15 mouse cellular contexts compared by ENCODE assay signal in the genomic region with DNA sequence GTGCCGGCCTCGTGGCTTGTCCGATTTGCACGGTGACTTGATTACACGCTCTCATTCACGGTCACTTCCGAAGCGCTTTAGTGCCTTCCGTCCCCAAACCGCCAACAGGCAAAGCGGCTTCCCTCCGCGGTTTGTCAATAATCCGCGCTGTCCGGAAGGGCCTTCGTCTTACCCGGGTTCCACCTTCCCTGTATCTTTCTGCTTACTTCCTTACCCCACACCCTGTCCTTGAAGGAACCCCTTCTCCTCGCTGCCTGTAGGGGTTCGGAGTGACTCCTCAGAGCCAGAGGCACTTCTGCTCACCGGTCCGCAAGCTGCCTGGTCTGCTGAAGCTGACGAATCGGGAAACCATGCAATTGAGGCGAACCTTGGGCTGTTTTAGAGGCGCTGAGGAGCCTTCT. TPM values are rescaled to one million over a fixed set of nuclear protein-coding genes. Genes with fewer than 3 reads are reported as not detected.
DNase-seq lines count a peak whose midpoint lies in the region; ATAC-seq lines count a peak whose summit lies in the region.
"Had no signal": no experiment of that assay in that cellular context is flagged by ENCODE, and none has a peak within 500 bp of the region (broad histone marks: within the 10 kb centered on the region; RNA-seq: fewer than 3 reads in every experiment).

No protein-coding gene starts in this region.

- no peaks in the 10 kb centered on the region for H3K36me3 ChIP-seq in heart, embryonic 10.5 days
- H3K36me3 ChIP-seq in kidney, embryonic 15.5 days = no peaks in the 10 kb centered on the region
- H3K36me3 ChIP-seq in neural tube, embryonic 12.5 days = no peaks in the 10 kb centered on the region
- H3K36me3 ChIP-seq: stomach, embryonic 15.5 days had no signal

- under 1% methylated on average over 26 of the region's 26 CpGs for WGBS in heart, embryonic 10.5 days
- under 1% methylated on average over 26 of the region's 26 CpGs for WGBS in kidney, embryonic 15.5 days
- under 1% methylated on average over 26 of the region's 26 CpGs for WGBS in neural tube, embryonic 12.5 days

- peak; percentile 75 for DNase-seq in heart, embryonic 10.5 days (ENCODE audit: low spot score)
- DNase-seq in heart, adult 8-10 months (ENCODE audit: low spot score) = no peak
- DNase-seq in R1 (ENCODE audit: low read depth, low spot score) = peak; percentile 49
- no peak for DNase-seq in adrenal gland, adult 8-10 months
- DNase-seq in retina, embryonic 14.5 days (ENCODE audit: low spot score) = no peak
- no peak for DNase-seq in adrenal gland, adult 2 months
- DNase-seq: heart, postnatal 4 days had no signal

- peak overlapping the region; percentile 81 for H3K9ac ChIP-seq in kidney, embryonic 15.5 days
- peak overlapping the region; percentile 63 for H3K9ac ChIP-seq in neural tube, embryonic 12.5 days
- H3K9ac ChIP-seq: stomach, embryonic 15.5 days had no signal

- H3K27me3 ChIP-seq in heart, embryonic 10.5 days (ENCODE audit: insufficient read depth, poor library complexity, severe bottlenecking) = peaks cover 99% of the 10 kb centered on the region
- H3K27me3 ChIP-seq in kidney, embryonic 15.5 days = peaks cover 44% of the 10 kb centered on the region
- peaks cover 91% of the 10 kb centered on the region for H3K27me3 ChIP-seq in neural tube, embryonic 12.5 days (replicated peaks)
- H3K27me3 ChIP-seq: CH12.LX had no signal

- peak overlapping the region; percentile 74 for H3K4me2 ChIP-seq in kidney, embryonic 15.5 days
- H3K4me2 ChIP-seq in neural tube, embryonic 12.5 days (replicated peaks) = peak overlapping the region; percentile 58
- H3K4me2 ChIP-seq: stomach, embryonic 15.5 days had no signal

- no peak overlapping the region for H3K27ac ChIP-seq in heart, embryonic 10.5 days
- peak overlapping the region; percentile 95 for H3K27ac ChIP-seq in kidney, embryonic 15.5 days
- H3K27ac ChIP-seq in neural tube, embryonic 12.5 days = no peak overlapping the region
- H3K27ac ChIP-seq: macrophage; stomach, embryonic 15.5 days had no signal

- no peaks in the 10 kb centered on the region for H3K9me3 ChIP-seq in heart, embryonic 10.5 days
- no peaks in the 10 kb centered on the region for H3K9me3 ChIP-seq in kidney, embryonic 15.5 days (replicated peaks)
- no peaks in the 10 kb centered on the region for H3K9me3 ChIP-seq in neural tube, embryonic 12.5 days
- H3K9me3 ChIP-seq: stomach, embryonic 15.5 days had no signal

- no peak for ATAC-seq in kidney, embryonic 15.5 days (replicated peaks; ENCODE audit: low FRiP score)
- ATAC-seq in neural tube, embryonic 12.5 days (ENCODE audit: low FRiP score, low read depth) = no peak

- peak overlapping the region; percentile 32 for H3K4me3 ChIP-seq in heart, embryonic 10.5 days
- H3K4me3 ChIP-seq in kidney, embryonic 15.5 days (replicated peaks) = peak overlapping the region; percentile 74
- H3K4me3 ChIP-seq in neural tube, embryonic 12.5 days = peak overlapping the region; percentile 39
- H3K4me3 ChIP-seq: stomach, embryonic 15.5 days had no signal

- H3K4me1 ChIP-seq in heart, embryonic 10.5 days = peaks cover 15% of the 10 kb centered on the region
- peaks cover 49% of the 10 kb centered on the region for H3K4me1 ChIP-seq in kidney, embryonic 15.5 days
- H3K4me1 ChIP-seq in neural tube, embryonic 12.5 days = no peaks in the 10 kb centered on the region; the same call in 1 of the 2 replicates

RNA-seq across cellular contexts. Expression of gene Hoxa11, which starts 0.8 kb away (rescaled TPM):
- 0.06 and 1.7 TPM in 2 replicates for polyA plus RNA-seq in heart, embryonic 10.5 days (2016; fragmentation: Nextera tagmentation; extraction: Ambion mirVana)
- total RNA-seq in heart, adult 8-10 months (2022) = not detected
- polyA plus RNA-seq in kidney, embryonic 15.5 days (2015; fragmentation: Nextera tagmentation; extraction: Ambion mirVana) = 34.3 and 34.8 TPM in 2 replicates
- polyA plus RNA-seq in neural tube, embryonic 12.5 days (2016; fragmentation: Nextera tagmentation; extraction: Ambion mirVana) = 10.8 and 13.4 TPM in 2 replicates
- total RNA-seq in adrenal gland, adult 8-10 months (2022) = not detected
- not detected for total RNA-seq in adrenal gland, adult 2 months (2021)
- not detected in 2 replicates for polyA plus RNA-seq in adrenal gland, adult 2 months (2012; rRNA removed)
- total RNA-seq: CH12.LX; heart, postnatal 4 days; left cerebral cortex, adult 8-10 months had no signal
- polyA plus RNA-seq: macrophage had no signal

RNA-seq across cellular contexts. Expression of gene Hoxa10, which starts 5.7 kb away (rescaled TPM):
- polyA plus RNA-seq in heart, embryonic 10.5 days (2016; fragmentation: Nextera tagmentation; extraction: Ambion mirVana) = 0.30 and 3.6 TPM in 2 replicates
- not detected for total RNA-seq in heart, adult 8-10 months (2022)
- polyA plus RNA-seq in kidney, embryonic 15.5 days (2015; fragmentation: Nextera tagmentation; extraction: Ambion mirVana) = 157 and 172 TPM in 2 replicates
- polyA plus RNA-seq in neural tube, embryonic 12.5 days (2016; fragmentation: Nextera tagmentation; extraction: Ambion mirVana) = 108 and 119 TPM in 2 replicates
- under 1 TPM in 2 of 4 experiments, not detected in 2; 0.15 to 0.16 TPM for total RNA-seq in adrenal gland, adult 8-10 months (2022)
- total RNA-seq in adrenal gland, adult 2 months (2021) = not detected
- polyA plus RNA-seq in adrenal gland, adult 2 months (2012; rRNA removed) = 0.22 TPM in 1 of 2 replicates, not detected in the other
- total RNA-seq: heart, postnatal 4 days; left cerebral cortex, adult 8-10 months had no signal
- polyA plus RNA-seq: frontal cortex, adult 2 months; macrophage had no signal

RNA-seq across cellular contexts. Expression of gene Hoxa13, which starts 14.3 kb away (rescaled TPM):
- polyA plus RNA-seq in heart, embryonic 10.5 days (2016; fragmentation: Nextera tagmentation; extraction: Ambion mirVana) = not detected in 2 replicates
- not detected for total RNA-seq in heart, adult 8-10 months (2022)
- 0.13 and 0.43 TPM in 2 replicates for polyA plus RNA-seq in kidney, embryonic 15.5 days (2015; fragmentation: Nextera tagmentation; extraction: Ambion mirVana)
- 0.10 and 1.3 TPM in 2 replicates for polyA plus RNA-seq in neural tube, embryonic 12.5 days (2016; fragmentation: Nextera tagmentation; extraction: Ambion mirVana)
- total RNA-seq in adrenal gland, adult 8-10 months (2022) = not detected
- not detected for total RNA-seq in adrenal gland, adult 2 months (2021)
- polyA plus RNA-seq in adrenal gland, adult 2 months (2012; rRNA removed) = not detected in 2 replicates
- total RNA-seq: adrenal gland, postnatal 4 days; heart, postnatal 4 days; left cerebral cortex, adult 8-10 months had no signal
- polyA plus RNA-seq: frontal cortex, adult 2 months; macrophage; stomach, embryonic 15.5 days had no signal

RNA-seq across cellular contexts. Expression of gene Hoxa9, which starts 15.5 kb away (rescaled TPM):
- 0.37 and 5.6 TPM in 2 replicates for polyA plus RNA-seq in heart, embryonic 10.5 days (2016; fragmentation: Nextera tagmentation; extraction: Ambion mirVana)
- total RNA-seq in heart, adult 8-10 months (2022) = not detected
- 53.4 and 65.1 TPM in 2 replicates for polyA plus RNA-seq in kidney, embryonic 15.5 days (2015; fragmentation: Nextera tagmentation; extraction: Ambion mirVana)
- 124 and 131 TPM in 2 replicates for polyA plus RNA-seq in neural tube, embryonic 12.5 days (2016; fragmentation: Nextera tagmentation; extraction: Ambion mirVana)
- under 1 TPM in 3 of 4 experiments, not detected in 1; 0.27 to 0.56 (median 0.55) TPM for total RNA-seq in adrenal gland, adult 8-10 months (2022)
- total RNA-seq in adrenal gland, adult 2 months (2021) = 1 to 10 TPM in 1 of 2 experiments, under 1 TPM in 1; 0.75 to 1.6 TPM
- 1.7 and 3.8 TPM in 2 replicates for polyA plus RNA-seq in adrenal gland, adult 2 months (2012; rRNA removed)
- total RNA-seq: heart, postnatal 4 days; left cerebral cortex, adult 8-10 months had no signal
- polyA plus RNA-seq: frontal cortex, adult 2 months had no signal

RNA-seq across cellular contexts. Expression of gene Hoxa7, which starts 24.7 kb away (rescaled TPM):
- 0.11 and 2.5 TPM in 2 replicates for polyA plus RNA-seq in heart, embryonic 10.5 days (2016; fragmentation: Nextera tagmentation; extraction: Ambion mirVana)
- under 1 TPM in 3 of 4 experiments, not detected in 1; 0.19 to 0.55 (median 0.31) TPM for total RNA-seq in heart, adult 8-10 months (2022)
- 26.7 and 27.2 TPM in 2 replicates for polyA plus RNA-seq in kidney, embryonic 15.5 days (2015; fragmentation: Nextera tagmentation; extraction: Ambion mirVana)
- polyA plus RNA-seq in neural tube, embryonic 12.5 days (2016; fragmentation: Nextera tagmentation; extraction: Ambion mirVana) = 81.2 and 102 TPM in 2 replicates
- total RNA-seq in adrenal gland, adult 8-10 months (2022) = 10 to 100 TPM; 12.9 to 27.9 (median 19.1) TPM
- 10 to 100 TPM; 15.3 to 30.3 TPM for total RNA-seq in adrenal gland, adult 2 months (2021)
- polyA plus RNA-seq in adrenal gland, adult 2 months (2012; rRNA removed) = 21.3 and 26.8 TPM in 2 replicates
- total RNA-seq: left cerebral cortex, adult 8-10 months had no signal
- polyA plus RNA-seq: frontal cortex, adult 2 months had no signal

Comparison
In these comparisons a context has a peak if more than half of its experiments do, and no peak if none do; other contexts are left out.
1. DNase-seq: peak in heart, embryonic 10.5 days (single experiment) and R1 (single experiment); none in heart, adult 8-10 months (single experiment), adrenal gland, adult 8-10 months (single experiment), retina, embryonic 14.5 days (single experiment) and adrenal gland, adult 2 months (single experiment).
2. RNA of gene Hoxa10, which starts 5.7 kb away (polyA plus RNA-seq): 157 to 172 TPM in kidney, embryonic 15.5 days and 108 to 119 TPM in neural tube, embryonic 12.5 days; 0.30 to 3.6 TPM in heart, embryonic 10.5 days and 0.22 TPM in adrenal gland, adult 2 months; every median in the first group is over 10 times any median in the second.
3. Peak in every context shown above with its lines, with median percentiles within 50 percentile points of each other: H3K4me3 ChIP-seq.